Mouse (Mus musculus) cortical plate, adult 2 months (tissue): ENCODE data around the gene Fdxacb1.

Source experiments
- CTCF ChIP-seq: fragments of 200-500 bp; IDR thresholded peaks from 2 replicates; pipeline ENCODE4 v1.5.1; 2011; ENCODE audit warnings: mild to moderate bottlenecking, control low read depth, low read length; ENCODE audit not compliant: insufficient read depth; ENCODE audit errors: extremely low read depth
- POLR2A ChIP-seq: fragments of 200-500 bp; IDR thresholded peaks from 2 replicates; pipeline ENCODE4 v1.6.1; 2011; ENCODE audit warnings: mild to moderate bottlenecking, low read length, control low read depth; ENCODE audit not compliant: insufficient read depth; ENCODE audit errors: extremely low read depth

DNA sequence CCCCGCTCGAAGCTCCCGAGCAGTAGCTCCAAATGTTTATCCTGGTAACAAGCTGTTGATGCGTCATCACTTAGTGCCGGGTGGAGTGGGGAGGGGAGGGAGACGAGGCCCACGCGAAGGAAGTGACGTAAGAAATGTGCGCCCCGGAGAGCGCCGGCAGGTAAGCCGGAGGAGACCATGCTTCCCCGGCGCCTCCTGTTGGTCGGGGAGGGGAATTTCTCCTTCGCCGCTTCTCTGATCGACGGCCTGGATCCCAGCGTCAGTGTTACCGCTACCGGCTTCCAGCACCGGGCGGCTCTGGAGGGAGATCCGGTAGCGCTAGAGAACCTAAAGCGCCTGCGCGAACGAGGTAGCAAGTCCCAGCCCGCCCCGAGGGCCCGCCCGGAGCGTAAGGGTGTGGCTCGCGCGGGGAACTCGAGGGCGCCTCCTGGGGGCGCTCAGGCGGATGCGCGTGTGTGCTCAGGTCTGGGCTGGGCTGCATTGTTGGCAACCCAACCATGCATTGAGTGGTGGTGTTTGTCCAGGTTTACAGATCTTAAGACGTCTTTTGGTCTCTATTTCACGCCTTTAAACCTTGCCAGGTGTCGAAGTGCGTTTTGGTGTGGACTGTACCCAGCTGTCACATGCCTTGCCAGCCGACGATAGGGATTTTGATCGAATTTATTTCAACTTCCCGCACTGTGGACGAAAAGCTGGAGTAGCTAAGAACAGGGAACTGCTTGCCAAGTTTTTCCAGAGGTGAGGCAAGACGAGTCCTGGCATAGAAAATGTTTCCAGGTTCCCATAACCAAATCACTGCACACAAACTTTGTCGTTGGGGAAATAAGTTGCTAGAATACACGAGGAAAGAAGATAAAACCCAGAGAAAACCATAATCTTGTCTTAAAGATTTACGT lies at the start of gene Fdxacb1:
- TF ChIP-seq CTCF: peak; percentile 39
- TF ChIP-seq POLR2A: peak; percentile 73
